Mouse (Mus musculus): ENCODE results near the gene Gorasp2. TPM values are rescaled to one million over a fixed set of nuclear protein-coding genes. Genes with fewer than 3 reads are reported as not detected.

Gene Gorasp2
- total RNA-seq, 2 experiments from 2014 or later: 9.6 to 31.4 TPM

DNA sequence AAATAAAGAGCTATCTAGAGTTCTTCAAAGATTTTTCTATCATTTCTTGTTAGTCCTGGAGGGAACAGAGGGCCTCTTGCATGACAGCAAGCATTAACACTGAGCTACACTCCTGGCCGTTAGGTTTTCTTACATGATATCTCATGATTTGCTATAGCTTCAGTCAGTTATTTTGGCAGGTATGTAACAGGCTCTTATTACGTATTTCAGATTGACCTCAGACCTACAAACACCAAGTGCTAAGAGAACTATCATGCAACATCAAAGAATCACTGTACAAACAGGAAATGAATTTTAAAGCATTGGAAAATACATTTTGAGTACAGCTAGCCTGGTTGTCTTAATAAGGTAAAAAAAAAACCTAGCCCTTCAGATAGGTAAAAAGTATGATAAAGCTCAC lies 65.7 kb downstream of the Gorasp2 start:
- ATAC-seq (replicated peaks; ENCODE audit: low FRiP score, poor library complexity, severe bottlenecking): no peak

- no peak for ATAC-seq (replicated peaks; ENCODE audit: low FRiP score, poor library complexity, severe bottlenecking)
Observed at GRCm38 (mm10) chr2:70735534-70735933, 74.2 kb downstream of the Gorasp2 start.

DNA sequence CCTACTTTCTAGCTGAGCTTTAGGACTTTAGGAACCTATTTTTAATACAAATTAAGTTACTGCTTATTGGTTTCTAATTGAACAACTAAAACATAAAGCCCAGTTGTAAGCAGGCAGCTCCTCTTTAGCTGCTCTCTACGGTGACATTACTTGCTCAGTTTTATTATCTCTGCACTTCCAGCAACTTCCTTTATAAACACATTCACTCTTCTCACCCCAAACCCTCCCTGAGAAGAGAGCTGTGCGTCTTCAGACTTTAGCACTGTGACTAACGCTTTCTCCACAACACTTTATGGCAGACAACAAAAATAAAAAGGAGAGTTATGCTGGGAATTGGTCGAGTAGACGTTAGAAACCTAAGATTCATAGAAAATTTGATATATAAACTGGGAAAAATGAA lies 74.6 kb downstream of the Gorasp2 start:
- no peak for ATAC-seq (replicated peaks; ENCODE audit: low FRiP score, poor library complexity, severe bottlenecking)

GRCm38 (mm10) chr2:70741901-70742300 lies 80.5 kb downstream of the Gorasp2 start:
- ATAC-seq (replicated peaks; ENCODE audit: low FRiP score, poor library complexity, severe bottlenecking): no peak

- no peak for ATAC-seq (replicated peaks; ENCODE audit: low FRiP score, poor library complexity, severe bottlenecking)
Observed at GRCm38 (mm10) chr2:70742588-70742987, 81.2 kb downstream of the Gorasp2 start.

GRCm38 (mm10) chr2:70751655-70752054 lies 90.3 kb downstream of the Gorasp2 start:
- ATAC-seq (replicated peaks; ENCODE audit: low FRiP score, poor library complexity, severe bottlenecking): no peak

- no peak for ATAC-seq (replicated peaks; ENCODE audit: low FRiP score, poor library complexity, severe bottlenecking)
Observed at GRCm38 (mm10) chr2:70752149-70752548, 90.8 kb downstream of the Gorasp2 start.

Other genes with a start within 250 kb of the Gorasp2 start
- not detected in 2 replicates for gene Sp5, start 186.7 kb upstream of the Gorasp2 start, total RNA-seq (2015; ENCODE audit: low replicate concordance)
- not detected in 2 replicates for gene Sp5, start 186.7 kb upstream of the Gorasp2 start, total RNA-seq (2017; ENCODE audit: low replicate concordance)
- gene Erich2, start 152.8 kb upstream of the Gorasp2 start, total RNA-seq (2015; ENCODE audit: low replicate concordance): not detected in 2 replicates
- gene Erich2, start 152.8 kb upstream of the Gorasp2 start, total RNA-seq (2017; ENCODE audit: low replicate concordance): not detected in 2 replicates
- not detected in 2 replicates for gene Gad1, start 108.5 kb upstream of the Gorasp2 start, total RNA-seq (2015; ENCODE audit: low replicate concordance)
- not detected in 2 replicates for gene Gad1, start 108.5 kb upstream of the Gorasp2 start, total RNA-seq (2017; ENCODE audit: low replicate concordance)
- not detected in 2 replicates for gene Gm26558, start 532 bp downstream of the Gorasp2 start, total RNA-seq (2015; ENCODE audit: low replicate concordance)
- not detected in 2 replicates for gene Gm26558, start 532 bp downstream of the Gorasp2 start, total RNA-seq (2017; ENCODE audit: low replicate concordance)
- gene Tlk1, start 164.2 kb downstream of the Gorasp2 start, total RNA-seq (2015; ENCODE audit: low replicate concordance): 134 and 172 TPM in 2 replicates
- gene Tlk1, start 164.2 kb downstream of the Gorasp2 start, total RNA-seq (2017; ENCODE audit: low replicate concordance): 126 and 148 TPM in 2 replicates

All from erythroid progenitor cell, adult 5-6 weeks (primary cell).